Mouse (Mus musculus): ENCODE measurements around the gene B3galt5. TPM values are rescaled to one million over a fixed set of nuclear protein-coding genes. Genes with fewer than 3 reads are reported as not detected.
A peak's percentile ranks its signal among the peaks of the same experiment; 100 is the strongest.

B3galt5 gene
- 0.02 and 0.05 TPM in 2 replicates for polyA plus RNA-seq (2015; fragmentation: Nextera tagmentation; extraction: Ambion mirVana)

DNA sequence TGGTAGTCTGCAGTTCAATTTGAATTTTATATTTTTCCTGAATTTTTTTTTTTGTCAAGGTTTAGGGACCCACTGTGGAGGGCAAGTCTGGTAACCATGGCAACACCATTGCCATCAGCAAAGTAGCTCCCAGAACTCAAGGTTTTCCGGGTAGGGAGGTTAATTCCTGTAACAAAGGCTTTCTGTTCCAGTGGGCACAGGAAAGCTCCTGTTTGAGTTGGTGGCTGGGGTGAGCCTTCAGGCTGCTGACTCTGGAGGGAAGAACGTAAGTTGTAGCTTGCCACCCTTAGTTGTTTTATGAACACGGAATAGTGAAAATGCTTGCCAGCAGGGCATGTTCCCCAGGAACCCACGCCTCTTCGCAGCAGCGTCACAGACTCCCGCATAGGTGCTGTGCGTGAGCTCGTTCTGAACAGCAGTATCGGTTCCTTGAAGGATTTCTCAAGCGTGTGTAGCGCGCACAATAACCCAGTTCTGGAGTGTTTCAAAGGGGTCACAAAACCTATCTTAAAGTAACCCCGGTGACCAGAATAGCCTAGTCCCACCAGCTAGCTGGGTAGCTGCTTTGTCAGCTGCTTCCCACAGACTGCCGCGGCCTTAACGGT, at the start of gene B3galt5:
Gene B3galt5 (plus strand): TSS at position 436 of the 605 bp plus-strand sequence.
- no peak within 1 kb of the TSS for H3K9ac ChIP-seq (ENCODE audit: low read depth, low read length)
- ATAC-seq (ENCODE audit: low read depth) = no peak
- no peak within 1 kb of the TSS for H3K4me2 ChIP-seq (ENCODE audit: low read depth, low read length)
- H3K4me1 ChIP-seq (ENCODE audit: control insufficient read depth, low read depth, low read length) = no peaks in the 10 kb centered on the region
- no peaks in the 10 kb centered on the region for H3K27me3 ChIP-seq (ENCODE audit: control insufficient read depth, insufficient read depth, low read depth, low read length)
- H3K27ac ChIP-seq (ENCODE audit: low read length) = no peak within 1 kb of the TSS
- no peaks in the 10 kb centered on the region for H3K36me3 ChIP-seq (ENCODE audit: control insufficient read depth, insufficient read depth)
- no peak within 1 kb of the TSS for H3K4me3 ChIP-seq (ENCODE audit: low read depth, low read length)
- H3K9me3 ChIP-seq (replicated peaks; ENCODE audit: control insufficient read depth, low read length) = no peaks in the 10 kb centered on the region
- 80% methylated on average over 17 of the region's 17 CpGs for WGBS (ENCODE audit: insufficient replicate concordance)

DNA sequence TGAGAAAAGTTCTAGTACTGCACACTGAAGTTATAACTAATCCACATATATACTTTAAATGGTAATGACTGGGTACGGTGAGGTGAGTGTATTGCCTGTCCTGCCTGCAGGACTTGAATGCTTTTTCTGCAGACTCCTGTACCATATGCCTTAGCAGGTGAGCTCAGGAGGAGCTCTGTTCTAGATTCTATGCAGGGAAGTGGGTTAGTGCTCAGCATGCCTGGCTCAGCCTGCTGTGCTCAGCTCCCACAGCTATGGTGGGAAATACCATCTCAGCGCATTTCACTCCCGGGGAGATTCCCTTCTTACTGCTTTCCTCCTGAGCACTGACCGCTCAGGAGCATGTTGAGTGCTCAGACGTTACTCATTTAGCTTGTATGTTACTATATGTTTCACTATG, 48.0 kb upstream of the B3galt5 start:
- H3K27me3 ChIP-seq (ENCODE audit: control insufficient read depth, insufficient read depth, low read depth, low read length) = peaks cover 11% of the 10 kb centered on the region
- 68% methylated on average over 5 of the region's 5 CpGs for WGBS (ENCODE audit: insufficient replicate concordance)
- H3K27ac ChIP-seq (ENCODE audit: low read length) = no peak overlapping the region
- H3K4me1 ChIP-seq (ENCODE audit: control insufficient read depth, low read depth, low read length) = no peaks in the 10 kb centered on the region; the same call in 1 of the 2 replicates
- no peak overlapping the region for H3K4me2 ChIP-seq (ENCODE audit: low read depth, low read length)
- no peak overlapping the region for H3K9ac ChIP-seq (ENCODE audit: low read depth, low read length)
- H3K4me3 ChIP-seq (ENCODE audit: low read depth, low read length) = no peak overlapping the region
- no peaks in the 10 kb centered on the region for H3K36me3 ChIP-seq (ENCODE audit: control insufficient read depth, insufficient read depth)
- ATAC-seq (ENCODE audit: low read depth) = no peak
- no peaks in the 10 kb centered on the region for H3K9me3 ChIP-seq (replicated peaks; ENCODE audit: control insufficient read depth, low read length)

DNA sequence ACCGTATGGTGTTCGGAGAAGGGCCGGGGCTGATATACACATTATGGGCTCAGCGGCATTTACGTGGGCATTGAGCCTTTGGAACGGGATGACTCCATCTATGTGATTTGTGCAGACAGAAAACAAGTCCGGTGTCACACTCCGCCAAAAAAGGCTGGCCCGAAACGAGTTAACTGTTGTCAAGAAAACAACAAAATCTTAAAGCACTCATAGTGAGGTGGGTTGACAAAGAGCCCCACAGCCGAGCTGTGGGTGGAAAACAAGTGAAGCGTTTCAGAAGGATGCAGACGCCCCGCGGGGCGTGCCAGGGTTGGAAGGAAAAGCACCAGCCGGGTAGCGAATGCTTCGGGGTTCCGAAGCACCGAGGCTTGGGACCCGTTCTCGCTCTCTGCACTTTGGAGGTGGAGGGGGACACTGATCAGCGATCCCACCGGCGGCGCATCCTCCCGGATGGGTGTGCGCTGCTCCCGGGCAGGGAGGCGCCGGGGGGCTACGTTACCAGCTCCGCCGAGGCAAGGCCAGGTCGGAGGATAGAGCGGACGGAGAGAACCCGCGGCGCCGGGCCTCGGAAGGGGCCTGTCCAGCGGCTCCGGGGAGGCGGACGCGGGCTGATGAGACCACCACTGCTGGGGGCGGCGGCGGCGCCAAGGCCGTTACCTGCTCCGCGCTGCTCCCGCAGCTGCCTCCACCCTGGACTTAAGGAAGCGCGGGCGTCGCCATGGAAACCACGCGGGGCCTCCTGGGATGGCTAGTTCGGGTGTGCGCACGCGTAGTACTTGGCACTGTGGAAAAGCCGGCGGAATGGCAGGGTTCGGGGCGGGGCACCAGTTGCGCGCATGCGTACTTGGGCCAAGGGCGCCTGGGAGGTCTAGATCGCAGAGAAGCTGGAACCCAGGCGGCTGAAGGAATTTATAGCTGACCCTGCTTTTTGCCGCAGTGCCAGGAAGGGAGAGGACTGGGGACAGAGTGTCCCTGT, 43.8 kb upstream of the B3galt5 start, which contains the start of gene Lca5l:
Gene Lca5l (minus strand): TSS at position 741 of the 976 bp plus-strand sequence.
- no peaks in the 10 kb centered on the region for H3K9me3 ChIP-seq (replicated peaks; ENCODE audit: control insufficient read depth, low read length)
- H3K27me3 ChIP-seq (ENCODE audit: control insufficient read depth, insufficient read depth, low read depth, low read length) = peaks cover 11% of the 10 kb centered on the region
- peak within 1 kb of the TSS; percentile 58; the same call in 1 of the 2 replicates for H3K9ac ChIP-seq (ENCODE audit: low read depth, low read length)
- no peaks in the 10 kb centered on the region for H3K36me3 ChIP-seq (ENCODE audit: control insufficient read depth, insufficient read depth)
- no peaks in the 10 kb centered on the region; the same call in 1 of the 2 replicates for H3K4me1 ChIP-seq (ENCODE audit: control insufficient read depth, low read depth, low read length)
- peak within 1 kb of the TSS; percentile 72 for H3K4me3 ChIP-seq (ENCODE audit: low read depth, low read length)
- peak within 1 kb of the TSS; percentile 91 for H3K4me2 ChIP-seq (ENCODE audit: low read depth, low read length)
- 1% methylated on average over 77 of the region's 77 CpGs for WGBS (ENCODE audit: insufficient replicate concordance)
- ATAC-seq (ENCODE audit: low read depth) = peak; percentile 98
- H3K27ac ChIP-seq (ENCODE audit: low read length) = no peak within 1 kb of the TSS

DNA sequence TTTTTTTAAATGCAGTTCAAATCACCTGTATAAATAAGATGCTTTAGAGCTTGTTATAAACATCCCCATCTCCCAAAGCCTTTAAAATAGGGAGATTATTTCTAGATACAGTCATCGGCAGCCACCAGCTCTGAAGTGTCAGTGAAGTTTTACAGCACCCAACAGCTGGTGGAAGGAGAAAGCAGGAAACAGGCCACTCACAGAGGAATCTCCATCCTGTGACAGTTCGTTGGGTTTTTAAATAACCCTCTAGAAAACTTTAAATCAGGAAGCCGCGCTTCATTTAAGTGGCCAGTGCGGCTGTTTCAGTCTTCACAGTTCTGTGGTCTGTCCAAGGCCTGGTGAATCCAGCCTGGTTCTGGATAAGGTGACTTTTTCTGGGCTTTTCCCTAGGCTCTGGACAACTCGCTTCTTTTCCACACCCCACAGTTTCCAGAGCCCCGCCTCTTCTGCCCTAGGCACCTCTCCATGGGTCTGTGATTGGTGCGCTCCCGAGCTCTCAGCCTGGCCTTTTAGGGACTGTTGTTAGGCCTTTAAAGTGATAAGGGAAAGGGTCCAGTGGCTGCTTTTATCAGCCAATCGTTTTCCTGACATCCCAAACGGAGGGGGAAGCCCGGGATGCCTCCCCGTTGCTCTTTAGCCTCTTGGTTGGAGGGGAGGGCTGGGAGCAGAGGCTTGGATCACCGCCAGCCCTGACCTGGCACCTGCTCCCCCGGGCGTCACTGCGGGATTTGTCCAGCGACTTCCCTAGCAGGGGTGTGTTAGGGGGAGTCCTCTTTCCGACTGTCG, 35.5 kb upstream of the B3galt5 start, which contains the start of gene Sh3bgr:
Gene Sh3bgr (plus strand): TSS at position 538 of the 789 bp plus-strand sequence.
- Histone ChIP-seq H3K9ac (ENCODE audit: low read depth, low read length) (no peak within 1 kb of the TSS; the same call in 1 of the 2 replicates), H3K4me2 (ENCODE audit: low read depth, low read length) (peak within 1 kb of the TSS; percentile 41), H3K4me3 (ENCODE audit: low read depth, low read length) (peak within 1 kb of the TSS; percentile 20; the same call in 1 of the 2 replicates), H3K27ac (ENCODE audit: low read length) (no peak within 1 kb of the TSS), H3K27me3 (ENCODE audit: control insufficient read depth, insufficient read depth, low read depth, low read length) (no peaks in the 10 kb centered on the region), H3K36me3 (ENCODE audit: control insufficient read depth, insufficient read depth) (no peaks in the 10 kb centered on the region), H3K4me1 (ENCODE audit: control insufficient read depth, low read depth, low read length) (no peaks in the 10 kb centered on the region; the same call in 1 of the 2 replicates), H3K9me3 (replicated peaks; ENCODE audit: control insufficient read depth, low read length) (no peaks in the 10 kb centered on the region)
- ATAC-seq (ENCODE audit: low read depth) = peak; percentile 75
- WGBS (ENCODE audit: insufficient replicate concordance) = 8% methylated on average over 20 of the region's 20 CpGs

DNA sequence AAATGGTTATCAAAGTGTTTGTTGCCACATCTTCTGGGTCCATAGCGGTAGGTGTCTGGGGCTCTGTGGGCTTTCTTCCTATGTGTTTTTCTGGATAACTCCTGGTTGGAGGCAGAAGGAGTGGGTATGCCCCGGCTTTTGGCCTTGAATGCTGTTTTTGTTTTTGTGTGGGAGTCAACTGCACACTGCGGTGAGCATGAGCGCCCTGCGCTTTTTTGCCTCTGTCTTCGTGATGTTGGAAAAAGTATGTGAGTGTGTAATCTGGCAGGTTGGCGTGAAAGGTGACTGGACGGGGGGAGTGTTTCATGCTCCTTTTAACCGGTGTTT, 34.9 kb upstream of the B3galt5 start:
- Histone ChIP-seq H3K36me3 (ENCODE audit: control insufficient read depth, insufficient read depth) (no peaks in the 10 kb centered on the region), H3K9me3 (replicated peaks; ENCODE audit: control insufficient read depth, low read length) (no peaks in the 10 kb centered on the region), H3K9ac (ENCODE audit: low read depth, low read length) (no peak overlapping the region; the same call in 1 of the 2 replicates), H3K4me1 (ENCODE audit: control insufficient read depth, low read depth, low read length) (no peaks in the 10 kb centered on the region; the same call in 1 of the 2 replicates), H3K27me3 (ENCODE audit: control insufficient read depth, insufficient read depth, low read depth, low read length) (no peaks in the 10 kb centered on the region), H3K4me3 (ENCODE audit: low read depth, low read length) (peak overlapping the region; percentile 20; the same call in 1 of the 2 replicates), H3K4me2 (ENCODE audit: low read depth, low read length) (peak overlapping the region; percentile 41), H3K27ac (ENCODE audit: low read length) (no peak overlapping the region)
- no peak for ATAC-seq (ENCODE audit: low read depth)
- WGBS (ENCODE audit: insufficient replicate concordance) = 46% methylated on average over 9 of the region's 9 CpGs

DNA sequence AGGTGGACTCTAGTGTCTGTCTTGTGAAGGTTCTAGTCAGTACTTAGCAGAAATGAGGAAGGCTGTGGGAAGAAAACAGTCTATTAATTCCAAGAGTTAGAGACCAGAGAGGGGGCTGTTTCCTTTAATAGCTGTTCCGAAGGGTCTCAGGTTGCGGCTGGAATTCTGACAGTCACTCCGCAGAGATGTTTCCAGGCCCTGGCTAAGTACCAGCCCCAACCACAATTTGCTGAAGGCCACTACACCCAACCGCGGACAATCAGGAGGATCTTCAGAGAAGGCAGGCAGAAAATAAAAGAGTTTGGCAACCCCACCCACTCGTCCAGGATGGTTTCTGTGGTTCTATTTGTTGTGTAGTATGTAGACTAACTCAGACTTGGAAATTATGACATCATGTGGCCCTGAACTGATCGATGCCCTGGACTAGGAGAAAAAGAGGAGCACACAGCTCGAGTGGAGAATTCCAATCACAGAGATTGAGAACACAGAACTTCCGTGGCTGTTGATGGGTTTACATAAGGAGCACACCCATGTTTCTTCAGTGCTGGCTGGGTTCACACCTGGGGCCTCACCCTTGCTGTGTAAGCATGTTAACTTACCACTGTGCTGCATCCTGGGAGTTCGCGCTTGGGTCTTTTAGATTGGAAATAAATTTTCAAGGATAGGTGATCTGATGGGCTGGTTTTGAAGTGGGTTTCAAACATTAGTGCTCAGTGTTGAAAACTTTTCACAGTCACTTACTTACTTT, 33.9 kb upstream of the B3galt5 start:
- Histone ChIP-seq H3K9me3 (replicated peaks; ENCODE audit: control insufficient read depth, low read length) (no peaks in the 10 kb centered on the region), H3K4me1 (ENCODE audit: control insufficient read depth, low read depth, low read length) (no peaks in the 10 kb centered on the region; the same call in 1 of the 2 replicates), H3K36me3 (ENCODE audit: control insufficient read depth, insufficient read depth) (no peaks in the 10 kb centered on the region), H3K27me3 (ENCODE audit: control insufficient read depth, insufficient read depth, low read depth, low read length) (no peaks in the 10 kb centered on the region), H3K27ac (ENCODE audit: low read length) (no peak overlapping the region), H3K9ac (ENCODE audit: low read depth, low read length) (no peak overlapping the region), H3K4me2 (ENCODE audit: low read depth, low read length) (no peak overlapping the region), H3K4me3 (ENCODE audit: low read depth, low read length) (no peak overlapping the region)
- no peak for ATAC-seq (ENCODE audit: low read depth)
- WGBS (ENCODE audit: insufficient replicate concordance) = 57% methylated on average over 11 of the region's 11 CpGs

DNA sequence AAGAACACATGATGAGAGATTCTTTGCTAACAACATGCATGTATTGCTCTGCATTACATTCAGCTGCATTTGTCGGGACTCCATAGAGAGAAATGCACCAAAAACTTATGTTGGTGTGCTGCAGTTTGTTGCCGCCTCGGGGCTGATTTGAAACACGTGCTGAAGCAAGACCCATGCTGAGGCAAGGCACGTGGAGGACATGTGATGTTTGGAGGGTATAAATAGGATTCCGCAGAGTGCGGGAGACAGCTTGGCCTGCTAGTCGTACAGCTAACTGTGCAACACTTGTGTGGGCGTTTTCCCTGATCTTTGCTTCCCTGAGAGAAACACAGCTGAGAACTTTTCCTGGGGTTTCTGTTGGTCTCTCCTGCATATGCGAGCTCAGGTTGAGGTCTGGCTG, 25.8 kb upstream of the B3galt5 start:
- Histone ChIP-seq H3K4me1 (ENCODE audit: control insufficient read depth, low read depth, low read length) (no peaks in the 10 kb centered on the region), H3K4me2 (ENCODE audit: low read depth, low read length) (no peak overlapping the region), H3K27ac (ENCODE audit: low read length) (no peak overlapping the region), H3K36me3 (ENCODE audit: control insufficient read depth, insufficient read depth) (no peaks in the 10 kb centered on the region), H3K9ac (ENCODE audit: low read depth, low read length) (no peak overlapping the region), H3K4me3 (ENCODE audit: low read depth, low read length) (no peak overlapping the region), H3K27me3 (ENCODE audit: control insufficient read depth, insufficient read depth, low read depth, low read length) (no peaks in the 10 kb centered on the region), H3K9me3 (replicated peaks; ENCODE audit: control insufficient read depth, low read length) (no peaks in the 10 kb centered on the region)
- 68% methylated on average over 10 of the region's 10 CpGs for WGBS (ENCODE audit: insufficient replicate concordance)
- no peak for ATAC-seq (ENCODE audit: low read depth)

DNA sequence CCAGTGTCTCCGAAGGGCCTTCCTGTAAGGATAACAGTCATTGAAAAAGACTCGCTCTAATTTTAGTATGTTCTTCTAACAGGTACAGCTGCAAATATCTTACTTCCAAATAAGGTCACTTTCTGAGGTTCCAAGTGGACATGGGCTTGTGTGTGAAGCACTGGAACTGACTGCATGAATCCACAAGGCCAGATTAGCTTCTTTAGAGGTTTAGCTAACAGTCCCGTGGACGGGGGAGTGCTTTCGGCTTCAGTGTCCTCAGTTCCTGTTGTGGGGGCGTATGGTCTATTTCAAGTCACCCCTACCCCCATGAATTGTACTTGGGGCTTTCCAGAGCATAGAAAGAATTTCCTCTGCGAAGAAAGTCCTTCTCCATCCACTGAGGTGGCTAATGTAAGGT, 24.7 kb upstream of the B3galt5 start:
- Histone ChIP-seq H3K9me3 (replicated peaks; ENCODE audit: control insufficient read depth, low read length) (no peaks in the 10 kb centered on the region), H3K27ac (ENCODE audit: low read length) (no peak overlapping the region), H3K4me3 (ENCODE audit: low read depth, low read length) (no peak overlapping the region), H3K4me2 (ENCODE audit: low read depth, low read length) (no peak overlapping the region), H3K4me1 (ENCODE audit: control insufficient read depth, low read depth, low read length) (no peaks in the 10 kb centered on the region), H3K36me3 (ENCODE audit: control insufficient read depth, insufficient read depth) (no peaks in the 10 kb centered on the region), H3K27me3 (ENCODE audit: control insufficient read depth, insufficient read depth, low read depth, low read length) (no peaks in the 10 kb centered on the region), H3K9ac (ENCODE audit: low read depth, low read length) (no peak overlapping the region)
- WGBS (ENCODE audit: insufficient replicate concordance) = 60% methylated on average over 7 of the region's 7 CpGs
- no peak for ATAC-seq (ENCODE audit: low read depth)

Measured in liver, embryonic 16.5 days (tissue).